Mouse (Mus musculus) left cerebral cortex, adult 6 months (tissue): Measurements from ENCODE around the gene Clcn2. TPM values are rescaled to one million over a fixed set of nuclear protein-coding genes. Genes with fewer than 3 reads are reported as not detected.

Source experiments
- long read RNA-seq, 2 experiments: library from polyadenylated mRNA; unstranded; transcript quantifications; one replicate each; pipeline ENCODE4 v2.0.0; 2019 to 2020
- polyA plus RNA-seq: library from polyadenylated mRNA; unstranded; fragments of <200 nt; fragmentation: Nextera tagmentation; gene quantifications from 2 replicates; pipeline ENCODE4 v1.2.3, GENCODE M21; 2021

The Clcn2 gene
- polyA plus RNA-seq = 8.0 and 16.2 TPM in 2 replicates
- long read RNA-seq, experiment 1, transcript Clcn2-201 (24 exons, 3,128 nt) = major isoform, 20 of 65 reads
- long read RNA-seq, experiment 1, partial matches to known transcripts = 21 of 65 reads
- long read RNA-seq, experiment 1, other reads (novel, unspliced or antisense) = 24 of 65 reads
- long read RNA-seq, experiment 2, partial matches to known transcripts = 14 of 25 reads
- long read RNA-seq, experiment 2, other reads (novel, unspliced or antisense) = 9 of 25 reads

DNA sequence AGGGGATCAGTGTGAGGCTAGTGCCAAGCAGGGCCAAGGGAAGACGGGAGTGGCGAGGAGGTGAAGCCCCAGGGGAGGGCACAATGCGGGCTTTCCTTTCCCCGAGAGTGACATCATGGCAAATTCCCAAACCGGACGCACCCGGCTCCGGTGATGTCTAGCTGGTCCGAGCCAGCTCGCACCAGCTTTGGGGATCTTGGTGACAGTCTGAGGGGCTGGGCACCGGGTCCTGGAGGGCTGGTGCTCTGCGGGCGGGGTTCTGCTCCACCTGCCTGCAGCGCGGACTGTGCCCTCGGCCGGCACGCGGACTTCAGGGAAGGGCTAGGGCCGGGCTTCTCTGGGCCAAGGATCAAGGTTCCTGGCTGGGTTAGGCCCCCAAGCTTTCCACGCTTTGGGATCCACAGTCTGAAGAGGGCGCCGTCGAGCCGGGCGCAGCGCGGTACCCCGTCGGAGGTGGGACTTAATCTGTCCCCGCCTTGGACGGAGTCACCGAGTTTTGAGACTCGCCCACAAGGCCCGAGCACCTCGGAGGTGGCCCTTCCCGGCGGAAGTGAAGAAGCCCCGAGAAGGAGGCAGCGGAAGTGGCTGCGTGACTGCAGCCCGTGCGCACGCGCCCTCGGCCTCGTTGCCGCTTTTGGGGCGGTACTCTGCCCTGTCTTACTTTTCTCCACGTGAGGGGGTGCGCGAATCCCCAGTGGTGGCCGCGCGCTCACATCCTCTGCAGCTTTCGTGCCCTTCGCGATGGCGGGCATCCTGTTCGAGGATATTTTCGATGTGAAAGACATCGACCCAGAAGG is at the start of gene Clcn2, which contains the start of gene Polr2h:
Gene Clcn2 (minus strand): TSS at position 566 of the 797 bp plus-strand sequence.
Gene Polr2h (plus strand): TSS at position 485 of the 797 bp plus-strand sequence.

DNA sequence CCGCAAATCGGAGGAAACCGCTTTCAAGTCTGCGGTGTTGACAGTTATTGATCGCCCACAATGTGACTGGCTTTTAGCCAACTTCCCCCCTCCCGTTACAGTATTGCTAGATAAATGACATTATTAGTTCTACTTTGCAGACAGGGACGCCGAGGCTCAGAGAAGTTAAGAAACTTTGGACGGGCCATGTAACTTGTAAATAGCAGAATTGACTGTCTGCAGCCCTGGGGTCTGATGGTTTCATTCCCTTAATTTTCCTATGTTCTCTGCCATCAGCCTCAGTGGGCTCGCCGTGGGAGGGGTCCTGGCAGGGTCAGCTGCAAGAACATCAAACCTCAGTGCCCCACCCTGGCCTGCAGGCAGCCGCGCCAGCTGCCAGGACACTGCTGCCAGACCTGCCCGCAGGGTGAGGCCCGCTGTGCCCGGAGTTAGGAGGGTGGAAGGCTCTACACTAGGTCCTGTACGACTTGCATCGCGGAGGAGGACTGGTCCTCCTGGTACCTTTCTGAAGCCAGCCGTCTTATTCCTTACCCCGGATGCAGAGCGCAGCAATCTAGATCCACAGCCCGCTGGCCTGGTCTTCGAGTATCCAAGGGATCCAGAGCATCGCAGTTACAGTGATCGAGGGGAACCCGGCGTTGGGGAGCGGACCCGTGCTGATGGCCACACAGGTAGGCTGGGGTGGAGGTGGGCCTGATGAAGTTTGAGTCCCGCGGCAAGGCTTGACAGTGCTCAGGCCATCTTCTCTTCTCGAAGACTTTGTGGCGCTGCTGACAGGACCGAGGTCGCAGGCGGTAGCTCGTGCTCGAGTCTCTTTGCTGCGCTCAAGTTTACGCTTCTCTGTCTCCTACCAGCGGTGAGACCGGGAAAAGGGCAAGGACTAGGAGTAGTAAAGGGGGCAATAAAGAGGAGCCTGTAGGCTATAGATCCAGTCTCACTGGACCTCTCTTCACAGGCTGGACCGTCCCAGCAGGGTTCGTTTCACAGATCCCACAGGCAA is 16.5 kb upstream of the Clcn2 start, which contains the start of gene Thpo:
Gene Thpo (minus strand): TSS at position 781 of the 1,000 bp plus-strand sequence.

DNA sequence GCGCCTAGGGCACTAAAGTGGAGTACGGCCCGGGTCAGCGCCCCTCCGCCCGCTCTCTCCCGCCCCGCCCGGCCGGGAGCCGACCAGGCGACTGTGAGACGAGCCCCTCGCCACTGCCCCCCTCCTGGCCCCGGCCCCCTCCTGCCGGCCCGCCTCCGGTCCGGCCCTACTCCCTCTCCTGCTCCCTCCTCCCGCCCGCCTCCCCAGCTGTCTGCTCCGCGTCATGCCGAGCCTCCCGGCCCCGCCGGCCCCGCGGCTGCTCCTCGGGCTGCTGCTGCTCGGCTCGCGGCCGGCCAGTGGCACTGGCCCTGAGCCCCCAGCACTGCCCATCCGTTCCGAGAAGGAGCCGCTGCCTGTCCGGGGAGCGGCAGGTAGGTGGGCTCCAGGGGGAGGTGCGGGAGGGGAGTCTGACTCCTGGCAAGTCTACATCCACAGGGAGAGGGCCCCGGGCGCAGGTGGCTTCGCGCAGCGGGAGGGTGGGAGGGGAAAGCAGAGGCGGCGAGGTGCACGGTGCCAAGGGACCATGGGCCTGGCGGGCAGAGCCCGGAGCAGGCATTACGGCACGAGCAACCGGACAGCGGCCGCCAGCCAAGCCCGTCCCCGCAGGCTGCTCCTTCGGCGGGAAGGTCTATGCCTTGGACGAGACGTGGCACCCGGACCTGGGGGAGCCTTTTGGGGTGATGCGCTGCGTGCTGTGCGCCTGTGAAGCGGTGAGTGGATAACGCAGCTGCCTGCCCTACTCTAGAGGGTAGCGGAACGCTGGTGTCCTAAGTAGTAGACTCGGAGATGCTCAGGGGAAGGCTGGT is 15.6 kb upstream of the Clcn2 start, which contains the start of gene Chrd:
Gene Chrd (plus strand): TSS at position 203 of the 806 bp plus-strand sequence.

DNA sequence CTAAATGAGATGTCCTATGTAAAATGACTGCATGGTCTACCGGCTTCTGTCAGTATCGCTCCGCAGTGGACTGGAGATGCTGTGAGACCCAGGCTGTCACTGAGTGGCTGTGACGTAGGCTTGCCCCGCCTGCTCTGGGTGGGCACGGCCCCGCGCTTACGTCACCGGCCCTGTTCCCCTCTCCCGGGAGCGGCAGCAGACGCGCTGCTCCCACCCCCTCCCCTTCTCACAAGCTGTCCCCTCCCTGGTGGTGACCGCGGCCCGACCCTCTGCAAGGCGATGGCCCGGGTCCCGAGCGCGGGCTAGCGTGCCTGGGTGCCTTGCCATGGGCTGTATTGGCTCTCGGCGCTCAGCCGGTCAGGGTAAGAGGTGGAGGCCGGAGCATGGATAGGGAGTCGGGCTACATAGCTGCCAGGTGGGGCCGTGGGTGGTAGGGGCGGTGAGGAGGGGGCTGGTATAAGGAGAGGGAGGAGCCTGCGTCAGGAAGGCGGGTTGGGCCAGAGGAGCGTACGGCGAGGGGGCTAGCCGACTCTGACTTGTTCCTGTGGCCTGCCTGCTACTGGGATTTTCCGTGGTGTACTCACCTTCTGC is 24.3 kb downstream of the Clcn2 start, which contains the start of gene Fam131a:
Gene Fam131a (plus strand): TSS at position 131 of the 591 bp plus-strand sequence.

DNA sequence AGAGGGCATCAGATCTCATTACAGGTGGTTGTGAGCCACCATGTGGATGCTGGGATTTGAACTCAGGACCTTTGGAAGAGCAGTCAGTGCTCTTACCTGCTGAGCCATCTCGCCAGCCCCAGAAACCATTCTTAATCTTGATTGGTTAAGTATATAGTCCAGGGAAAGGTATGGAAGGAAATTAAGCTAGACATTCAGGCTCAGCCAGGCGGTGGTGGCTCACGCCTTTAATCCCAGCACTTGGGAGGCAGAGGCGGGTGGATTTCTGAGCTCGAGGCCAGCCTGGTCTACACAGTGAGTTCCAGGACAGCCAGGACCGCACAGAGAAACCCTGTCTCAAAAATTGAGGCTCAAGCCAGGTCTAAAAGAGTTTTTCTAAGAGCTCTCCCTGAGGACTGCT is 49.5 kb downstream of the Clcn2 start, which contains the start of gene Eif4g1:
Gene Eif4g1 (plus strand): TSS at position 301 of the 400 bp plus-strand sequence.

Other genes with a start within 250 kb of the Clcn2 start
- gene Eif2b5, start 218.9 kb downstream of the Clcn2 start, polyA plus RNA-seq = 26.1 and 45.1 TPM in 2 replicates
- gene Dvl3, start 200.8 kb downstream of the Clcn2 start, polyA plus RNA-seq = 7.2 and 17.1 TPM in 2 replicates
- 915 and 1,083 TPM in 2 replicates for gene Ap2m1, start 182.3 kb downstream of the Clcn2 start, polyA plus RNA-seq
- gene Abcf3, start 169.2 kb downstream of the Clcn2 start, polyA plus RNA-seq = 39.2 and 58.3 TPM in 2 replicates
- 6.7 and 11.6 TPM in 2 replicates for gene Vwa5b2, start 128.3 kb downstream of the Clcn2 start, polyA plus RNA-seq
- 6.3 and 6.7 TPM in 2 replicates for gene Eef1akmt4, start 106.2 kb downstream of the Clcn2 start, polyA plus RNA-seq
- gene Gm49333, start 106.1 kb downstream of the Clcn2 start, polyA plus RNA-seq = not detected in 2 replicates
- 12.1 and 13.1 TPM in 2 replicates for gene Alg3, start 106.0 kb downstream of the Clcn2 start, polyA plus RNA-seq
- 22.0 and 23.7 TPM in 2 replicates for gene Camk2n2, start 96.5 kb downstream of the Clcn2 start, polyA plus RNA-seq
- 6.3 and 7.7 TPM in 2 replicates for gene Ece2, start 87.9 kb downstream of the Clcn2 start, polyA plus RNA-seq
- 129 and 158 TPM in 2 replicates for gene Psmd2, start 66.1 kb downstream of the Clcn2 start, polyA plus RNA-seq
- gene Eif4g1, start 49.4 kb downstream of the Clcn2 start, polyA plus RNA-seq = 17.6 and 30.0 TPM in 2 replicates
- 165 and 297 TPM in 2 replicates for gene Fam131a, start 24.5 kb downstream of the Clcn2 start, polyA plus RNA-seq
- gene Polr2h, start 81 bp downstream of the Clcn2 start, polyA plus RNA-seq = 70.1 and 79.0 TPM in 2 replicates
- 7.1 and 7.2 TPM in 2 replicates for gene Chrd, start 15.4 kb upstream of the Clcn2 start, polyA plus RNA-seq
- 0.54 and 0.59 TPM in 2 replicates for gene Thpo, start 16.8 kb upstream of the Clcn2 start, polyA plus RNA-seq